ENCODE assay signal across 8 mouse cellular contexts in the genomic region with DNA sequence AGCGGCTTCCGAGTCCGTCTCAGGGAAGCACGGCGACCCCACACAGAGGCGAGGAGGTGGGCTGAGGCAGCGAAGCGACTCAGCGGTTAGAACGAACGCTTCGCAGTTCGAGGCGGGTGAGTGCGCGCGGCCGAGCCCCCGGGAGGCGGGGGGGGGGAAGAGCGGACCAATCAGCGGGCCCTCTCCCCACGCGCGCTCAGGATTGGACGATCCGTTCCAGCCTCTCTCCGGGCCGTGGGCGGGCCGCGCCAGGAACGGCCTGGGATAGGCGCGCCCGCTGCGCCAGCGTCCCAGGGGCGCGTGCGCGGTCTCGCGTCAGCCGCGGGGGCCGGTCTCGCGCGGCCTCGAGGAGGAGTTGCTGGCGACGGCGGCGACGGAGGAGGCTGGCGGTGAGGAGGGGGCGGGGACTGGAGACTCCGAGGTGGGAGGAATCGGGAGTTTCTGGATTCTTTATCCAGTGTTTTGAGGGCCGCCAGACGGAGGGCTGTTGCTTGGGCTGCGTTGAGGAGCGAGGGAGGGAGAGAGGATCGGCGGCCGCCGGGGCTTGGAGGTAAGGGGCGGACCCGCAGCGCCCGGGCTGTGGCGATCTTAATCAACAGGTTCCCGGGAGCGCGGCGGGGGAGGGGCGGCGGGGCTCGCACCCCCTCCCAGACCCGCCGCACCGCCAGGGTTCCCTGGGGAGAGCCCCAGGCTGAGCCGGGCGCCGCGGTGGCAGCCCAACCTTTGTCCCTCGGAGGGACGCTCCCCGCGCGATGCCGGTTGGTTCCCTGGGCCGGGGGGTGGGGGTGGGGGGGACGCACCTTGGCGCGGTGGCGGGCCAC. TPM values are rescaled to one million over a fixed set of nuclear protein-coding genes. Genes with fewer than 3 reads are reported as not detected.
DNase-seq lines count a peak whose midpoint lies in the region; ATAC-seq lines count a peak whose summit lies in the region.

Gene Mpp5, plus strand, starts transcription at position 351 of the 821 bp plus-strand sequence.

- intact Hi-C loops in left cerebral cortex, postnatal 14 days (cut with DNase I): loop anchor here (10.0 kb wide), 1 partner anchor 524 kb away; the partner anchor contains the start of gene Gphn

- H3K4me3 ChIP-seq in intestine, embryonic 14.5 days (ENCODE audit: low read depth, low read length): peak within 1 kb of the TSS; percentile 79

- under 1% methylated on average over 85 of the region's 98 CpGs for WGBS in intestine, embryonic 14.5 days

- H3K27ac ChIP-seq in intestine, embryonic 14.5 days (ENCODE audit: low read depth): peak within 1 kb of the TSS; percentile 97

- H3K4me2 ChIP-seq in intestine, embryonic 14.5 days (ENCODE audit: low read length): peak within 1 kb of the TSS; percentile 100

- DNase-seq in adrenal gland, adult 18-20 months (ENCODE audit: low spot score in 2 of 2): peak; percentile 93 to 95
- peak; percentile 99 for DNase-seq in embryo, embryonic 11 days
- DNase-seq in gastrocnemius, postnatal 25 days: peak; percentile 98
- DNase-seq in intestine, embryonic 14.5 days (ENCODE audit: low spot score): peak; percentile 95
- peak; percentile 97 to 98 for DNase-seq in left cerebral cortex, postnatal 14 days (ENCODE audit: low spot score in 2 of 2)
- peak; percentile 97 for DNase-seq in mesoderm, embryonic 11.5 days (ENCODE audit: low read depth, low spot score)
- peak; percentile 95 for DNase-seq in right cerebral cortex, postnatal 36 days (ENCODE audit: low spot score in 2 of 2)
- DNase-seq in yolk sac, embryonic 10.5 days (ENCODE audit: low spot score): peak; percentile 96

- H3K9me3 ChIP-seq in intestine, embryonic 14.5 days (ENCODE audit: control insufficient read depth, low read length): no peaks in the 10 kb centered on the region

- H3K36me3 ChIP-seq in intestine, embryonic 14.5 days (ENCODE audit: control insufficient read depth, insufficient read depth, low read length): no peaks in the 10 kb centered on the region

- peak within 1 kb of the TSS; percentile 88 for H3K9ac ChIP-seq in intestine, embryonic 14.5 days (ENCODE audit: low read length)

- peak; percentile 99 for ATAC-seq in intestine, embryonic 14.5 days (replicated peaks; ENCODE audit: low FRiP score, low TSS enrichment, low read depth)

- no peaks in the 10 kb centered on the region for H3K27me3 ChIP-seq in intestine, embryonic 14.5 days (replicated peaks; ENCODE audit: control insufficient read depth, insufficient read depth, low read length)

- H3K4me1 ChIP-seq in intestine, embryonic 14.5 days (replicated peaks; ENCODE audit: control insufficient read depth, insufficient read depth, low read length): peaks cover 6% of the 10 kb centered on the region

RNA-seq across cellular contexts. Expression of gene Mpp5, which starts in this region (rescaled TPM):
- 10 to 100 TPM; 22.9 to 29.4 TPM for total RNA-seq in adrenal gland, adult 18-20 months (2021)
- 10 to 100 TPM; 11.7 to 17.0 TPM for total RNA-seq in gastrocnemius, postnatal 25 days (2021)
- polyA plus RNA-seq in intestine, embryonic 14.5 days (2014; fragmentation: Nextera tagmentation; extraction: Ambion mirVana): 17.3 and 20.1 TPM in 2 replicates
- total RNA-seq in left cerebral cortex, postnatal 14 days (2021): 10 to 100 TPM; 14.3 to 18.9 TPM

Comparison
In these comparisons a context has a peak if more than half of its experiments do, and no peak if none do; other contexts are left out.
1. Peak in every context shown above with its lines: DNase-seq, ATAC-seq, H3K4me3 ChIP-seq and H3K27ac ChIP-seq.